Mouse (Mus musculus): ENCODE measurements around the gene Stoml1. TPM values are rescaled to one million over a fixed set of nuclear protein-coding genes. Genes with fewer than 3 reads are reported as not detected.

Gene Stoml1
- polyA plus RNA-seq (2014; fragmentation: Illumina TruSeq; extraction: RNeasy Lipid Tissue Mini Kit (QIAGEN cat#74804); ENCODE audit: low read depth, low replicate concordance): 3.7 TPM

DNA sequence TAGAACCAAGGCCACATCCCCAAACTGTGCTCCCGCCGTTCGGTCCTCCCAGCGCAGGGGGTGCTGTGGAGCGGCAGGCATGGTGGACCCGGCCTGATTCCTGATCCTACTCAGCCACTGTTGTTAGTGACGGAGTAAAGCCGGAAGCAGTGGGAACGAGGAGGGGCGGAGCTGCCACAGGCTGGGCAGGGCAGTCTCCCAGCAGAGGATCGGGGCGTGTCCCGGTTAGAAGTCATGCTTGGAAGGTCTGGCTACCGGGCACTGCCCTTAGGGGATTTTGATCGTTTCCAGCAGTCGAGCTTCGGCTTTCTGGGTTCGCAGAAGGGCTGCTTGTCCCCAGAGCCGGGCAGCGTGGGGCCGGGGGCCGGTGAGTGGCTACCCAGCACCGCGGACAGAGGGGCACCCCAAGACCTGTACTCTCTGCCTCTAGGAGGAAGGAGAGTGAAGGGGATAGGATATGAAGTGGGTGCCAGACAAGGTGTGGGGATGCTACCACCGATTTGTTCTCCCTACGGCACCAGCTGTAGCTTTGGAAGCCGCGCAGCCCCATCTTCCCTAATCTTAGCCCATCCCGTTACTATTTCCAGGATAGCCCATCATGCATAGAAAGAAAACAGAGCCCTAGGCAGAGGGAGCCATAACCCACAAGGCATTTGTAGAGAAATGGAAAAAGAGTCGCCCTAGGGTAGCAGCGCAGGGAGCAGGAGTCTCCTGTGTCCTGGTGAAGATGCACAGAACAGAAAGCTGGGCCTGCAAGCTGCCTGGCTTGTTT is at the start of gene Stoml1:
Gene Stoml1, plus strand, starts transcription at position 132 of the 772 bp plus-strand sequence.

DNA sequence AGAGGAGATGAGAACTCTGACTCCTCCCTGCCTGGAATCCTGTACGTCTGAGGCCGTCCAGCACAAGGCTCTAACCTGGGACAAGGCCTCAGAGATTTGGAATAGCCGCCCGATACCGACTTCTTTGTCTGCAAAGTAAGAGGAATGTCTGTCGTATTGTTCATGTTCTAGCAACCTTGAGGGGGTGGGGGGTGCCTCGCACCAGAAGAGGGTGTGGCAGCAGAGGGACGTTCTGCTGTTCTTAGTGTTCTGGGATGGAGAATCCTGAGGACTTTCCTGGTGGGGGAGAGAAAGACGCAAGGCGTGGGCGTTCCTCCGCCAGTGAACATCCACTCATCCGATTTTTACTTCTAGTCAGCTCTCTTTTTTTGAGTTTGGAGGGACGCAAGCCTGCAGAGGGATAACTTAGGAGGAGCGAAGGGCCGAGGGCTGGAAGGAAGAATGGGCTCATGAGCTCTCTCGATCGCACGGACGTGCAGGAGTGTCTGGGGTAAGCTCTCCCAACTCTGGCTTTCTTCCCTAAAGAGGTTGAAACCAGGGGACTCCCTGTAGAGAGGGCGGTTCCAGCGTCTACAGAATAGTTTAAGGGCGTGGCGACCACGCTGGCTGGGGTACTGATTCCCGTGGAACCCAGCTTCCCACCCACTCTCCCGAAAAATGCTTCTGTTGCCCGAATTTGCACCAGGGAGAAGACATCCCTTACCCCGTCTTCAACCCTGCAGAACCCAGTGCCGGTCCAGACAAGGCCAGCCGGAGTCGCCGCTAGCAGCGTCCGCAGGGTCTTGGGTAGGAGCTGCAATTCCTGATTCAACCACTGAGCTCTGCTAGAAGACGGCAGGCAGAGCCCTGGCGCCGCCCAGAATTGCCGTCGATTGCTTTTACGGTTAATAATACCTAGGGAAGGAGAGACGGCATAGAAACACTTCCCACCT is 49.2 kb upstream of the Stoml1 start, which contains the start of the genes Islr and Islr2:
Gene Islr, minus strand, starts transcription at position 791 of the 932 bp plus-strand sequence.
Gene Islr2, minus strand, starts transcription at position 804 of the 932 bp plus-strand sequence.

DNA sequence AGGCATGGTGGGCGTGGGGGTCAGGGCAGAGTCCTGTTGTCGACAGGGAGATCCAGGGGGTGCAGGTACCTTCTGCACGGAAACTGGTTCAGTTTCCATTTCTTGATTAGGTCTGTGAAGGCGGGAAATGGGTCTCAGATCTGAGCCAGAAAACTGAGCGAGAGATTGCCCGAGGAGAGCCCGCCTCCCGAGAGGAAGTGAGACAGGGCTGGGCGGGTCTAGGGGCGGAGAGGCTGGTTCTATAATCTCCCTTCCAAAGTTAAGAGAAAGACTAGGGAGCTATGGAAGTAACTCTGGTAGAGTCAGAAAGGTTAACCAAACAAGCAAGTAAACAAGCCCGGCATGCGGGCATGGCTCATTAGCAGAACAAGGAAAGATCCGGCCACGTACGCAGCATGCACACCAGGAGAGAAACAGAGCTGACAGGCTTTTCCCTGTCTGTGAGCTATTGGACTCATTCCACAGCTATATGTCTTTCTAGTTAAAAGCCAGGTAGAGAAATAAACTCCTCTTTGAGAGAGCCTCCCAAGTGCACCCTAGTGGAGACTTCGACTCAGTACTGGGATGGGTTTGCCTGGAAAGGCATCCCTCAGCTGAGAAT is 3.3 kb upstream of the Stoml1 start, which contains the start of gene Pml:
Gene Pml, minus strand, starts transcription at position 195 of the 601 bp plus-strand sequence.

Other genes with a start within 250 kb of the Stoml1 start
- 32.6 TPM for gene Cyp11a1, start 246.8 kb upstream of the Stoml1 start, polyA plus RNA-seq (2014; fragmentation: Illumina TruSeq; extraction: RNeasy Lipid Tissue Mini Kit (QIAGEN cat#74804); ENCODE audit: low read depth, low replicate concordance)
- 0.08 TPM for gene Stra6, start 189.4 kb upstream of the Stoml1 start, polyA plus RNA-seq (2014; fragmentation: Illumina TruSeq; extraction: RNeasy Lipid Tissue Mini Kit (QIAGEN cat#74804); ENCODE audit: low read depth, low replicate concordance)
- 16.1 TPM for gene Ccdc33, start 134.3 kb upstream of the Stoml1 start, polyA plus RNA-seq (2014; fragmentation: Illumina TruSeq; extraction: RNeasy Lipid Tissue Mini Kit (QIAGEN cat#74804); ENCODE audit: low read depth, low replicate concordance)
- gene Islr, start 48.9 kb upstream of the Stoml1 start, polyA plus RNA-seq (2014; fragmentation: Illumina TruSeq; extraction: RNeasy Lipid Tissue Mini Kit (QIAGEN cat#74804); ENCODE audit: low read depth, low replicate concordance): 0.35 TPM
- 0.39 TPM for gene Islr2, start 48.8 kb upstream of the Stoml1 start, polyA plus RNA-seq (2014; fragmentation: Illumina TruSeq; extraction: RNeasy Lipid Tissue Mini Kit (QIAGEN cat#74804); ENCODE audit: low read depth, low replicate concordance)
- gene Pml, start 3.4 kb upstream of the Stoml1 start, polyA plus RNA-seq (2014; fragmentation: Illumina TruSeq; extraction: RNeasy Lipid Tissue Mini Kit (QIAGEN cat#74804); ENCODE audit: low read depth, low replicate concordance): 0.48 TPM
- 0.67 TPM for gene Loxl1, start 60.0 kb downstream of the Stoml1 start, polyA plus RNA-seq (2014; fragmentation: Illumina TruSeq; extraction: RNeasy Lipid Tissue Mini Kit (QIAGEN cat#74804); ENCODE audit: low read depth, low replicate concordance)
- gene Tbc1d21, start 117.3 kb downstream of the Stoml1 start, polyA plus RNA-seq (2014; fragmentation: Illumina TruSeq; extraction: RNeasy Lipid Tissue Mini Kit (QIAGEN cat#74804); ENCODE audit: low read depth, low replicate concordance): 101 TPM
- gene Insyn1, start 235.4 kb downstream of the Stoml1 start, polyA plus RNA-seq (2014; fragmentation: Illumina TruSeq; extraction: RNeasy Lipid Tissue Mini Kit (QIAGEN cat#74804); ENCODE audit: low read depth, low replicate concordance): not detected